Mouse (Mus musculus): ENCODE results near the gene Klf7.

The Klf7 gene

GRCm38 (mm10) chr1:64061488-64061887 is 60.6 kb downstream of the Klf7 start:
- no peak for DNase-seq (ENCODE audit: low spot score)

GRCm38 (mm10) chr1:64060699-64061454 is 61.2 kb downstream of the Klf7 start:
- DNase-seq (ENCODE audit: low spot score) = no peak

GRCm38 (mm10) chr1:64060116-64060515 is 62.0 kb downstream of the Klf7 start:
- no peak for DNase-seq (ENCODE audit: low spot score)

GRCm38 (mm10) chr1:64056541-64056940 is 65.5 kb downstream of the Klf7 start:
- DNase-seq (ENCODE audit: low spot score) = no peak

- peak; percentile 31 for DNase-seq (ENCODE audit: low spot score)
Observed at GRCm38 (mm10) chr1:64055978-64056377, 66.1 kb downstream of the Klf7 start.

- no peak for DNase-seq (ENCODE audit: low spot score)
Observed at GRCm38 (mm10) chr1:64055210-64055609, 66.9 kb downstream of the Klf7 start.

- DNase-seq (ENCODE audit: low spot score) = no peak
Observed at GRCm38 (mm10) chr1:64052069-64052750, 69.9 kb downstream of the Klf7 start.

GRCm38 (mm10) chr1:64048567-64048966 is 73.5 kb downstream of the Klf7 start:
- DNase-seq (ENCODE audit: low spot score) = no peak

- DNase-seq (ENCODE audit: low spot score) = no peak
Observed at GRCm38 (mm10) chr1:64046802-64047156, 75.3 kb downstream of the Klf7 start.

GRCm38 (mm10) chr1:64046087-64046801 is 75.8 kb downstream of the Klf7 start:
- no peak for DNase-seq (ENCODE audit: low spot score)

- DNase-seq (ENCODE audit: low spot score) = no peak
Observed at GRCm38 (mm10) chr1:64044577-64044976, 77.5 kb downstream of the Klf7 start.

GRCm38 (mm10) chr1:64040831-64041383 is 81.2 kb downstream of the Klf7 start:
- no peak for DNase-seq (ENCODE audit: low spot score)

GRCm38 (mm10) chr1:64040061-64040686 is 81.9 kb downstream of the Klf7 start:
- no peak for DNase-seq (ENCODE audit: low spot score)

GRCm38 (mm10) chr1:64038343-64038742 is 83.7 kb downstream of the Klf7 start:
- DNase-seq (ENCODE audit: low spot score) = no peak

- DNase-seq (ENCODE audit: low spot score) = no peak
Observed at GRCm38 (mm10) chr1:64037800-64038199, 84.3 kb downstream of the Klf7 start.

GRCm38 (mm10) chr1:64036881-64037452 is 85.1 kb downstream of the Klf7 start:
- DNase-seq (ENCODE audit: low spot score) = no peak

GRCm38 (mm10) chr1:64035804-64036203 is 86.3 kb downstream of the Klf7 start:
- no peak for DNase-seq (ENCODE audit: low spot score)

GRCm38 (mm10) chr1:64035087-64035791 is 86.8 kb downstream of the Klf7 start:
- no peak for DNase-seq (ENCODE audit: low spot score)

- no peak for DNase-seq (ENCODE audit: low spot score)
Observed at GRCm38 (mm10) chr1:64032502-64033231, 89.4 kb downstream of the Klf7 start.

GRCm38 (mm10) chr1:64021986-64022385 is 100.1 kb downstream of the Klf7 start:
- no peak for DNase-seq (ENCODE audit: low spot score)

All from layer of hippocampus, adult 9-10 months (tissue).